Mouse (Mus musculus): ENCODE data around the gene Max. TPM values are rescaled to one million over a fixed set of nuclear protein-coding genes. Genes with fewer than 3 reads are reported as not detected.

Max gene
- total RNA-seq, 2 experiments from 2014 or later, result 37.6 to 41.1 TPM

DNA sequence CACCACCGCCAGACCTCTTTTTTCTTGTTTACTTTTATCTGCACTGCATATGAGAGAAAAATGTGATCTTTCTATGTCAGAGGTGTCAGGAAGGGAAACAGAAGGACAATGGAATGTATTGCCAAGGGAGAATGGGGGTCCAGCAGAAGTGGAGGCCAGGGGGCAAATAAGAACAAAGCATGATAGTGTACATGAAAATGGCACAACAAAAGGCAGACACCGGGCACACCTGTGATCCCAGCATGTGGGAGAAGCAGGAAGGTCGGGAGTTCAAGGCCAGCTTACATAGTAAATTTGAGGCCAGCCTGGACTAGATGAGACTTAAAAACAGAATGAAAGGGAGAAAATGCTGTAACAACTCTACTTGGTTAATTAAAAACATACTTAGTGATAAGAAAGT lies 43.1 kb downstream of the Max start:
- no peak for DNase-seq

- no peak for DNase-seq
Measured at GRCm38 (mm10) chr12:76918113-76918512, 43.9 kb downstream of the Max start.

- no peak for DNase-seq
Measured at GRCm38 (mm10) chr12:76916163-76916562, 45.8 kb downstream of the Max start.

DNA sequence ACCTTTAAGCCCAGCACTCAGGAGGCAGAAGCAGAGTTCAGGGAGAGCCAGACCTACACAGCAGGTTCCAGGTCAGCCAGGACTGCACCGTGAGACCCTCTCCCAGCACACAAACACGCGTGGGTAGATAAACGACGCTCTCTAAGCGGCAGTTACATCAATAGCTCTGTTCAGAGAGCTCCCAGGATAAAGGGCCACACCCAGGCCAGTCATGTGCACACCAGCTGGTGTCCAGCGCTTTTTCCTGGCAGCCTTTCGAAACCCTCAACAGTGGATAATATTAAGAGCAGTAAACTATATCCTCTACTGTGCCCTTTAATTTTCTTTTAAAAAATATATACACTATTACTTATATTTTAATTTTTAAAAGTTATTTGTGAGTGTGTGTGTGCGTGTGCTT lies 49.8 kb downstream of the Max start:
- peak; percentile 28 for DNase-seq

- no peak for DNase-seq
Measured at GRCm38 (mm10) chr12:76911171-76911726, 50.8 kb downstream of the Max start.

DNA sequence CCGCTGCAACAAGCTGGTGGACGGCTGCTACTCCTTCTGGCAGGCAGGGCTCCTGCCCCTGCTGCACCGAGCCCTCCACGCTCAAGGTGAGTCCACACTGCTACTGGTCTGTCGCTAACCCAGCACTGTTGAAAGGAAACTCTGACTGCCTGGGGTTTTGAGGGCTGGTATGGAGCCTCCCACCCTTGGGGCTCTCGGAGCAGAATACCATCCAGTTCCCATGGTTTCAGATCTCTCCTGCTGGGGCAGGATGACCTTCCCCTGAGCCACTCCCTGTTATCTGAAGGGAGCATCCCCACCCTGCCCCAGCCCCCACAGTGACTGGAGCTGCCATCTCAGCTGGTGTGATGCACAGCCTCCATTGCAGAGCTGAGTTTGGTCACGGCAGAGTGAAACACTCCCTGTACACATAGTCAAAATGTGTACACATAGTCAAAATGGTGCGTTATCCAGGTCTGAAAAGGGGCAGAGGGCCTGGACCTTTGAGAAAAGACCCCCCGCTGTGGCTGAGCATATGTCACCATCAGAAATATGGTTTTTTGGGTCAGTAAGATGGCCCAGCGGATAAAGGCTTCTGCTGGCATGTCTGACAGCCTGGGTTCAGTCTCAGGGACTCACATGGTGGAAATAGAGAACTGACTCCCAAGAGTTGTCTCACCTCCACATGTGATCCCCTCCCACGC lies 51.6 kb downstream of the Max start:
- no peak for DNase-seq

- no peak for DNase-seq
Measured at GRCm38 (mm10) chr12:76909218-76909617, 52.8 kb downstream of the Max start.

DNA sequence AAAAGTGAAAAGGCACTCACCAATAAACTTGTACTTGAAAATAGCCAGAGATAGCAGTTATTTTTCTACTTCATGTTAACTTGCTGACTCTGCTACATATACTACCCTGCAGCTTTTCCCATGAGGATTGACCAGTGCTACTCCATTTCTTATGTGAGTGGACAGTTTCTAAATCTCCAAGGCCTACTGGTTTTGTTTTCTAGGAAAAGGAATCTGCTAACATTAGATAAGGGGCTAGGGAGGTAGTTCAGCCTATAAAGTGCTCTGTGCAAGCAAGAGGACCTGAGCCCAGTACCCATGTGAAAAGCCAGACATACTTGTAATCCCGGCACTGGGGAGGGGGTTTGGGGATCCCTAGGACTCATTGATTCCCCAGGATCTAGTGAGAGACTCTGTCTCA lies 55.7 kb downstream of the Max start:
- no peak for DNase-seq

DNA sequence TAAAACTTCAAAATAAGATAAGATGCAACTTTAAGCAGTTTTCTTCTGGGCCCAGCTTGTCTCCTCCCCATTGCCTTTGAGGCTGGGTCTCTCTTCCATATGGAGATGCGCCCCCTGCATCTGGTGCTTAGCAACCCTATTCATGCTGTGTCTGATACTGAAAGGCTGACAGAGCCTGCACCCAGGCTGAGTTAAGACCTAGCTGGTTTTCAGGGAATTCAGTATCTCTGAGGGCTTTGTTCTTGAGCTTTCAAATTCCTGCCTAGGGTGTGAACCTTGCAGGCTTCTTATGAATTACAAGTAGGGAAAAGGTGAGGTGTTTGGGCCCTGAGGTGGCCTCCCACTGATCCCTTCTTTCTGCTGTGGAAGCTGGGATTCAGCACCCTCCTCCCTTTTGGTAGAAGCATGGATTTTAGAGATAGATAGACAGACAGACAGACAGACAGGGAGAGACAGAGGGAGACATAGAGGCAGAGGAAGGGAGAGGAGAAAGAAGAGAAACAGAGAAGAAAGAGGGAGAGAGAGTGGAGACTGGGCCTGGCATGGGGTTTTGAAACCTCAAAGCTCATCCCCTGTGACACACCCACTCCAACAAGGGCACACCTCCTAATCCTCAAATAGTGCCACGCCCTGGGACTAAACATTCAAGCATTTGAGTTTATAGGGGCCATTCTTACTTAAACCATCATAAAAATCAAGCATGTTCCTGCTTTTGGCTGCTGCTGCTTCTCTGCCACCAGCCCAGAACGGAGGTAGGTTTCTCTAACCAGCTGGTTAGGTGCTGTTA lies 60.3 kb downstream of the Max start:
- DNase-seq, result no peak

GRCm38 (mm10) chr12:76899261-76899975 lies 62.6 kb downstream of the Max start:
- DNase-seq, result no peak

- DNase-seq, result no peak
Measured at GRCm38 (mm10) chr12:76898141-76898540, 63.9 kb downstream of the Max start.

- no peak for DNase-seq
Measured at GRCm38 (mm10) chr12:76897006-76897405, 65.0 kb downstream of the Max start.

DNA sequence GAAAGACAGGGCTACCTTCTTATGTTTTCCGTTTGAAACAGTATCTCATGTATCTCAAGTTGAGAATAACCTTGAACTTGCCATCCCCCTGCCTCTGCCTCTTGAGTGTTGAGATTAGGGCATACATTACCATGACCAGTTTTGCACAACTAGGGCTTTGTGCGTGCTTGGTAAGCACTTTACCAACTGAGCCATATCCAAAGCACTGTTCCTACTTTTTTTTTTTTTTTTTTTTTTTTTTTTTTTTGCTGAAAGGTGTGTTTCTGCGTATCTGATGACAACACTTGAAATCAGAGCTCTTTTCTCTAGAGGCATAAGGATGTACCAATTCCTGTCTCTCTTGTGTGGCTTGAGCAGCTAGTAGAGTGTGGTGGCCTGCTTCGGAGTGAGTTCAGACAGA lies 65.4 kb downstream of the Max start:
- no peak for DNase-seq

GRCm38 (mm10) chr12:76895777-76896176 lies 66.2 kb downstream of the Max start:
- peak; percentile 35 for DNase-seq

DNA sequence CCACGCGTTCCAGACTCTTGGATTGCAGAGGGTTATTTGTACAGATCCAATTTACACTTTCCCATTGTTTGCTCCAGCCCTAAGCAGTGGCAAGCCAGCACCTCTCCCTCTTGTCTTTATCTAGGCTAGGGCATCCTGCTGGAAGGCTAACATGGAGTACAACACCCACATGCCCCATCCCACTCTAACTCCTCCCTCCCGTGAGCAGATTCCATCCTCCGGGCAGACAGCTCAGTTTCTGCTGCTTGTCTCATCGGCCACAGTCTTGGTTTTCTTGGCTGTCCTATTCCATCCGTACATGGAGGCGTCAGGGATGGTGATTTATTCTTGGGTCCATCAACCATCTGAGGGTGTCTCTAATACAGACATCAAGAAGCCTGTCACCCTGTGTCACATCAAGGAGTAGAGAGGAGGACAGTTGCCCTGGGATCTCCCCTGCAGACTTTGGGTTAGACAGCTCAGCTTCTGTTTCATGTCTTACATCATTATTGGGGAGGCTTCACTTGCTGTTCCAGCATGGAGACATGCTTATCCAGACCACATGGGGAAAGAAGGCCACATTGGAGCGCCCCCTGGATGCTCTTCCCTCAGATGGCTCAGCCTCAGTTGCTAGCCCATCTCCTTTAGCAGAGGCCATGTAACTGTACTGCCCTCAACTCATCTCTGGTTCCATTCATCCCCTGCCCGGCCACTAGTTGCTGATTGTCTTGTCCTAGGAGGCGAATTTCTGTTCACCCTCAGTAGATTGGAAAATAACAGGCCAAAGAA lies 67.0 kb downstream of the Max start:
- no peak for DNase-seq

- DNase-seq, result no peak
Measured at GRCm38 (mm10) chr12:76892910-76893695, 68.9 kb downstream of the Max start.

DNA sequence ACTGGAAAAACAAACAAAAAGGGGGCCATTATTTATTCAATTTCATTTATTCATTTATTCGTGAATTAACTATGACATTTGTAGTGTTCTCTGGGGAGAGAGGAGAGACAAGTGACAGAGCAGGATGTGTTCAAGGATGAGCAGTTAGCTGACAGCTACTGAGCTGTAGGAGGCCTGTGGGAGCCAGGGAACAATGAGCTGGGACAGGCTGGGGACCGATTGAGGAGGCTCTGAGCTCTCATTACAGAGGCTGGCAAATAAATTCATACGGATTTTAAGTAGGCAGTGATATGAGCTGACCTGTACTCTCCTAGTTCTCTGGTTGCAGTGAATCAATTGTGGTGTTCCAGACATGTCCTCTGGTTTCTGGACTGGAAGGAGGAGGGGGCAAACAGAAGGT lies 70.8 kb downstream of the Max start:
- no peak for DNase-seq

DNA sequence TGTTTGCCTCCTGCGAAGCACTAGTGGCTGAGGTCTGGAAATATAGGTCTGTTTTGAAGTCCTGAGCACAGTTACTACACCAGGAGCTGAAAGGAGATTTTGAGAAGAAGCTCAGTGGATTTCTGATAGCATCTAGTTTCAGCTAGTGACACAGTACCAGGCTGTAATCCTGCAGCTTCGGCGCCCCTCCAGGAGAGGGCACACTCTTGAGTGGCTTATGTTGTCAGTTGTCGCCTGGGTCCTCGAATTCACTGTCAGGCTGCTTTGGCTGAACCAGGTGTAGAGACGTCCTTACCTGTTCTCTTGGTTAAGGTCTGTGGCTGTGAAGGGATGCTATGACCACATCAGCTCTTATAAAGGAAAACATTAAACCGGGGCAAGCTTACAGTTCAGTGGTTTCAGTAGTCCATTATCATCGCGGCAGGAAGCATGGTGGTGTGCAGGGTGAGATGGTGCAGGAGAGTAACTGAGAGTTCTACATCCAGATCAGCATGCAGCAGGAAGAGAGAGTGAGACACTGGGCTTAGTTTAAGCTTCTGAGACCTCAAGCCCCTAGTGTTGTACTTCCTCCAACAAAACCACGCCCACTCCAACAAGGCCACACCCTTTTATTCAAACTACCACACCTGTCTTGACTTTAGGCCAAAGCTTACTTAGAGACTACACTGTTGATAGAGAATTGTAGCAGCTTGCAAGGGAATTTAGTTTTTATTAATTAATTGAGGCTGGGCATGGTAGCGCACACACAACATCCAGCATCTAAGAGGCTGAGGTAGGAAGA lies 72.4 kb downstream of the Max start:
- no peak for DNase-seq

GRCm38 (mm10) chr12:76887941-76888340 lies 74.1 kb downstream of the Max start:
- no peak for DNase-seq
